ENCODE assay signal across 24 mouse cellular contexts in the genomic region with DNA sequence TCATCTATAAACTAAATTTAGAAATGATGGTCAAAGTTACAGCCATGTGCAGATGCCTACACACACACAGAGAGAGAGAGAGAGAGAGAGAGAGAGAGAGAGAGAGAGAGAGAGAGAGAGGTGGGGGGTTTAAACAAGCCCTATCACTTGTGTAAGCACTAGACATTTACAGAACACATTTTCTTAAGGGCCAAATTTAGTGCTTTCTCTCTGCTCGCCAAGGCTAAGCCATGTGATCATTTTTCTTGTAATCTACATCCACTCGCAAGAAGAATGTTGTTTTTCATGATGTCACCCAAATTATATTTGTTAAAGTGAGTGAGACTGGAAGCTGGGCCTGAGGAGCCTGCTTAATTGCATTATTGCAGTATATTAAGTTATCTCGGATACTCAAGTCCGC.
DNase-seq lines count a peak whose midpoint lies in the region; ATAC-seq and TF ChIP-seq lines count a peak whose summit lies in the region.
"Had no signal": no experiment of that assay in that cellular context is flagged by ENCODE, and none has a peak within 500 bp of the region (broad histone marks: within the 10 kb centered on the region; RNA-seq: fewer than 3 reads in every experiment).

No protein-coding gene starts in this region.

- no peak for TF ChIP-seq CTCF in heart, postnatal 0 days (IDR thresholded peaks at IDR 0.05; ENCODE audit: low read depth)
- TF ChIP-seq CTCF in heart, adult 2 months (IDR thresholded peaks at IDR 0.05): no peak

- no peaks in the 10 kb centered on the region for H3K79me2 ChIP-seq in heart, adult 2 months (replicated peaks; ENCODE audit: control insufficient read depth, insufficient read depth, low read length)

- no peaks in the 10 kb centered on the region for H3K36me3 ChIP-seq in embryonic facial prominence, embryonic 14.5 days (ENCODE audit: control insufficient read depth, insufficient read depth, low read length)
- no peaks in the 10 kb centered on the region for H3K36me3 ChIP-seq in embryonic facial prominence, embryonic 10.5 days (replicated peaks)
- H3K36me3 ChIP-seq in heart, postnatal 0 days (replicated peaks; ENCODE audit: control insufficient read depth, insufficient read depth, low read length): no peaks in the 10 kb centered on the region
- no peaks in the 10 kb centered on the region for H3K36me3 ChIP-seq in heart, adult 2 months (ENCODE audit: control insufficient read depth, insufficient read depth, low read length)
- H3K36me3 ChIP-seq: embryonic facial prominence, embryonic 13.5 days; forebrain, embryonic 10.5 days; hindbrain, embryonic 10.5 days; hindbrain, embryonic 13.5 days; intestine, embryonic 15.5 days had no signal

- WGBS in embryonic facial prominence, embryonic 14.5 days: 63% methylated on average over 4 of the region's 4 CpGs
- WGBS in embryonic facial prominence, embryonic 10.5 days: 77% methylated on average over 4 of the region's 4 CpGs
- WGBS in heart, postnatal 0 days: 40% methylated on average over 4 of the region's 4 CpGs
- 54% methylated on average over 4 of the region's 4 CpGs for WGBS in heart, adult 2 months

- no peak for ATAC-seq in embryonic facial prominence, embryonic 14.5 days (ENCODE audit: low read depth)
- peak; percentile 66 for ATAC-seq in heart, postnatal 0 days (ENCODE audit: insufficient read depth, low read depth)
- ATAC-seq: forebrain, embryonic 13.5 days; forebrain, embryonic 16.5 days; hindbrain, embryonic 16.5 days; intestine, embryonic 15.5 days had no signal

- no peaks in the 10 kb centered on the region for H3K27me3 ChIP-seq in embryonic facial prominence, embryonic 14.5 days (replicated peaks; ENCODE audit: control insufficient read depth, insufficient read depth, low read length)
- peaks cover 42% of the 10 kb centered on the region for H3K27me3 ChIP-seq in embryonic facial prominence, embryonic 10.5 days (replicated peaks; ENCODE audit: low read depth, poor library complexity, severe bottlenecking)
- H3K27me3 ChIP-seq in heart, postnatal 0 days (ENCODE audit: control insufficient read depth, insufficient read depth, low read length): no peaks in the 10 kb centered on the region
- no peaks in the 10 kb centered on the region for H3K27me3 ChIP-seq in heart, adult 2 months (ENCODE audit: control insufficient read depth, insufficient read depth, low read length)
- H3K27me3 ChIP-seq: forebrain, embryonic 13.5 days; hindbrain, embryonic 13.5 days; intestine, embryonic 15.5 days had no signal

- H3K4me2 ChIP-seq in embryonic facial prominence, embryonic 14.5 days (ENCODE audit: low read depth, low read length): no peak overlapping the region
- H3K4me2 ChIP-seq in heart, postnatal 0 days (ENCODE audit: low read depth, low read length): no peak overlapping the region
- H3K4me2 ChIP-seq: embryonic facial prominence, embryonic 13.5 days; forebrain, embryonic 13.5 days; hindbrain, embryonic 13.5 days; intestine, embryonic 15.5 days had no signal

- peak; percentile 4 for DNase-seq in embryonic facial prominence, embryonic 14.5 days (ENCODE audit: low spot score)
- no peak for DNase-seq in embryonic facial prominence, embryonic 10.5 days (ENCODE audit: low spot score)
- peak; percentile 56 for DNase-seq in heart, postnatal 0 days (ENCODE audit: low spot score)
- no peak for DNase-seq in heart, adult 2 months
- peak; percentile 1 for DNase-seq in kidney, postnatal 14 days
- DNase-seq in kidney, postnatal 10 days: no peak
- peak; percentile 45 for DNase-seq in MN1 (ENCODE audit: low spot score)
- DNase-seq in urinary bladder, postnatal 4 days (ENCODE audit: low spot score in 2 of 2): no peak
- DNase-seq: adrenal gland, adult 2 months; adrenal gland, postnatal 14 days; cerebellum, adult 11 months; cerebellum, adult 2 months; cerebellum, adult 9-11 months; cerebellum, postnatal 25 days; gastrocnemius, postnatal 10 days; gastrocnemius, postnatal 36 days had no signal

- no peak overlapping the region for H3K9ac ChIP-seq in embryonic facial prominence, embryonic 14.5 days (ENCODE audit: low read depth, low read length)
- no peak overlapping the region for H3K9ac ChIP-seq in heart, postnatal 0 days (replicated peaks; ENCODE audit: low read depth, low read length)
- no peak overlapping the region for H3K9ac ChIP-seq in heart, adult 2 months (ENCODE audit: low read depth, low read length)
- H3K9ac ChIP-seq: embryonic facial prominence, embryonic 13.5 days; forebrain, embryonic 13.5 days; hindbrain, embryonic 13.5 days; intestine, embryonic 15.5 days had no signal

- no peak overlapping the region for H3K27ac ChIP-seq in embryonic facial prominence, embryonic 14.5 days (replicated peaks; ENCODE audit: low read depth, low read length)
- no peak overlapping the region for H3K27ac ChIP-seq in embryonic facial prominence, embryonic 10.5 days (replicated peaks)
- peak overlapping the region; percentile 57; the same call in 1 of the 2 replicates for H3K27ac ChIP-seq in heart, postnatal 0 days (ENCODE audit: low read depth)
- H3K27ac ChIP-seq in heart, adult 2 months: no peak overlapping the region
- H3K27ac ChIP-seq: embryonic facial prominence, embryonic 13.5 days; forebrain, embryonic 10.5 days; forebrain, embryonic 13.5 days; hindbrain, embryonic 10.5 days; hindbrain, embryonic 13.5 days; intestine, embryonic 15.5 days had no signal

- TF ChIP-seq EP300 in heart, postnatal 0 days (IDR thresholded peaks at IDR 0.05; ENCODE audit: low read depth): no peak
- TF ChIP-seq EP300 in heart, adult 2 months (IDR thresholded peaks at IDR 0.05; ENCODE audit: insufficient read depth, low read depth, low read length): no peak

- H3K9me3 ChIP-seq in embryonic facial prominence, embryonic 14.5 days (ENCODE audit: control insufficient read depth, low read length): no peaks in the 10 kb centered on the region
- H3K9me3 ChIP-seq in embryonic facial prominence, embryonic 10.5 days: no peaks in the 10 kb centered on the region
- H3K9me3 ChIP-seq in heart, postnatal 0 days (replicated peaks; ENCODE audit: control insufficient read depth, low read length): no peaks in the 10 kb centered on the region
- H3K9me3 ChIP-seq: embryonic facial prominence, embryonic 13.5 days; forebrain, embryonic 10.5 days; forebrain, embryonic 13.5 days; hindbrain, embryonic 10.5 days; hindbrain, embryonic 13.5 days; intestine, embryonic 15.5 days had no signal

- intact Hi-C loops in heart, adult 2 months (cut with DNase I): no loop called here

- no peaks in the 10 kb centered on the region for H3K4me1 ChIP-seq in embryonic facial prominence, embryonic 14.5 days (ENCODE audit: control insufficient read depth, insufficient read depth, low read length)
- H3K4me1 ChIP-seq in embryonic facial prominence, embryonic 10.5 days: no peaks in the 10 kb centered on the region
- no peaks in the 10 kb centered on the region for H3K4me1 ChIP-seq in heart, postnatal 0 days (ENCODE audit: control insufficient read depth, insufficient read depth)
- H3K4me1 ChIP-seq in heart, adult 2 months (ENCODE audit: control insufficient read depth, insufficient read depth, low read length): no peaks in the 10 kb centered on the region
- H3K4me1 ChIP-seq: embryonic facial prominence, embryonic 13.5 days; forebrain, embryonic 10.5 days; forebrain, embryonic 13.5 days; hindbrain, embryonic 10.5 days; hindbrain, embryonic 13.5 days; intestine, embryonic 15.5 days had no signal

- H3K4me3 ChIP-seq in embryonic facial prominence, embryonic 14.5 days (ENCODE audit: low read depth, low read length): no peak overlapping the region
- H3K4me3 ChIP-seq in embryonic facial prominence, embryonic 10.5 days: no peak overlapping the region
- H3K4me3 ChIP-seq in heart, postnatal 0 days (ENCODE audit: low read depth, low read length): no peak overlapping the region
- H3K4me3 ChIP-seq in heart, adult 2 months: no peak overlapping the region
- H3K4me3 ChIP-seq: embryonic facial prominence, embryonic 13.5 days; forebrain, embryonic 10.5 days; forebrain, embryonic 13.5 days; hindbrain, embryonic 10.5 days; hindbrain, embryonic 13.5 days; intestine, embryonic 15.5 days had no signal

- TF ChIP-seq POLR2A in heart, adult 2 months (IDR thresholded peaks at IDR 0.05; ENCODE audit: insufficient read depth, low read depth, low read length): no peak

Comparison
In these comparisons a context has a peak if more than half of its experiments do, and no peak if none do; other contexts are left out.
1. DNase-seq: peak in embryonic facial prominence, embryonic 14.5 days (single experiment), heart, postnatal 0 days (single experiment), kidney, postnatal 14 days (single experiment) and MN1 (single experiment); none in embryonic facial prominence, embryonic 10.5 days (single experiment), heart, adult 2 months (0 of 2), kidney, postnatal 10 days (single experiment) and urinary bladder, postnatal 4 days (0 of 2).